Mouse (Mus musculus): ENCODE measurements around the gene Tmem19. TPM values are rescaled to one million over a fixed set of nuclear protein-coding genes. Genes with fewer than 3 reads are reported as not detected.
"Not testable (repeated sequence)": the region's sequence is repeated elsewhere in the genome, so short reads cannot be mapped to it uniquely, and the experiment has no call there.

Gene Tmem19
- polyA plus RNA-seq, 1 experiment, result not detected

DNA sequence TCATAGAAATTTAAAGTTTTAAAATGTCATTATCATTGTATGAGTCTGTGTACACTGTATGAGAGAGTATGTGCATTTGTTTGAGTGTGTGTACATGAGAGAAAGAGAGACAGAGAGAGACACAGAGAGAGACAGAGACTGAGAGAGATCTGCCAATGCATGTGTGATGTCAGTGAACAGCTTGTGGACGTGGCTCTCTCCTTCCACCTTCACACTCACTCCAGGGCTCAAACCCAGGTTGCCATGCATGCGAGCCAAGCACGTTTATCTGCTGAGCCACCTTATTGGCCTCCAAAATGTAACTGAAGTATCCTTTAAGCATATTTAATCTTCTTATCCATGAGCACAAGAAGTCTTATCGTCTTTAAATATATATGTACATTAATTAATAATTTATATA is 25.4 kb downstream of the Tmem19 start:
- no peak for TF ChIP-seq POLR2A (IDR thresholded peaks at IDR 0.05; ENCODE audit: insufficient read depth, low read depth, low read length)
- no peak for TF ChIP-seq CTCF (IDR thresholded peaks at IDR 0.05; ENCODE audit: insufficient read depth, low read depth, low read length)
- 86% methylated on average over 4 of the region's 4 CpGs for WGBS
- Histone ChIP-seq H3K4me1 (ENCODE audit: control insufficient read depth, insufficient read depth, low read length) (no peaks in the 10 kb centered on the region), H3K4me3 (ENCODE audit: insufficient read depth, low read depth, low read length) (no peak overlapping the region), H3K27ac (ENCODE audit: insufficient read depth, low read depth, low read length) (no peak overlapping the region)

DNA sequence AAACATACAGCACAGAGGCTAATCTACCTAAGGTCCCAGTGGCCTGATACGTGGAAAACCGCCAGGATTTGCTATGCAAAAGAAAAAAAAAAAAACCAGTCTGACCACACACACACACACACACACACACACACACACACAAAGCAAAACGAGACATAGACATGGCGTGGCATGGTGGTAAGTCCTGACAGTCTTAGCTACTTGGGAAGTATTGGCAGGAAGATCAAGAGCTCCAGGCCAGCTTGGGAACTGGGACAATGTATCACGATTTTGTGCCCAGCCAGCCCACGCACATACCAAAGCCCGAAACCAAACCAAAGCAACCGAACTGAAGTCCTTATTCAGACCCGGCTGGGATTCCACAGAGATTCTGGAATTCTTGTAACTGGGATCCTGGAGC is 28.8 kb downstream of the Tmem19 start:
- TF ChIP-seq CTCF (IDR thresholded peaks at IDR 0.05; ENCODE audit: insufficient read depth, low read depth, low read length), result no peak
- TF ChIP-seq POLR2A (IDR thresholded peaks at IDR 0.05; ENCODE audit: insufficient read depth, low read depth, low read length), result no peak
- WGBS, result 43% methylated on average over 9 of the region's 9 CpGs
- Histone ChIP-seq H3K27ac (ENCODE audit: insufficient read depth, low read depth, low read length) (no peak overlapping the region), H3K4me3 (ENCODE audit: insufficient read depth, low read depth, low read length) (no peak overlapping the region), H3K4me1 (ENCODE audit: control insufficient read depth, insufficient read depth, low read length) (no peaks in the 10 kb centered on the region)

DNA sequence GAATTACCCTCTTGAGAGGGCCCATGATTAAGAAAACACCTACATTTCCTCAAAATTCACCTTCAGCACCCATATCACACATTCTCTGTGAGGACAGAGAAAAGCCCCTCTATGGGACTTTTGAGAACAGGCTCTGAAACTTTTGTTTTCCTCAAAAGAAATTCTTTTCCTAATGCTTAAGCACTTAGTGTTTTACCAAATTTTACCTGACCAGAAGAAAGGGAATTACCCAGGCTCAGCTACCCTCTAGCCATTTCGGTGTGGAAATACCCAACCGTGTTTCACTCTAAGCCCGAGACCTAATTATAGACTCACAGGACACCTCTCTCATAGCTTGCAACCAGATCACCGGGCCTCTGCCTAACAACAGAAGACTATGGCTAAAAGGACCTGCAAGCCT is 29.3 kb downstream of the Tmem19 start:
- TF ChIP-seq POLR2A (IDR thresholded peaks at IDR 0.05; ENCODE audit: insufficient read depth, low read depth, low read length), result no peak
- TF ChIP-seq CTCF (IDR thresholded peaks at IDR 0.05; ENCODE audit: insufficient read depth, low read depth, low read length), result no peak
- Histone ChIP-seq H3K4me3 (ENCODE audit: insufficient read depth, low read depth, low read length) (no peak overlapping the region), H3K27ac (ENCODE audit: insufficient read depth, low read depth, low read length) (no peak overlapping the region), H3K4me1 (ENCODE audit: control insufficient read depth, insufficient read depth, low read length) (no peaks in the 10 kb centered on the region)
- WGBS, result 75% methylated on average over 4 of the region's 4 CpGs

DNA sequence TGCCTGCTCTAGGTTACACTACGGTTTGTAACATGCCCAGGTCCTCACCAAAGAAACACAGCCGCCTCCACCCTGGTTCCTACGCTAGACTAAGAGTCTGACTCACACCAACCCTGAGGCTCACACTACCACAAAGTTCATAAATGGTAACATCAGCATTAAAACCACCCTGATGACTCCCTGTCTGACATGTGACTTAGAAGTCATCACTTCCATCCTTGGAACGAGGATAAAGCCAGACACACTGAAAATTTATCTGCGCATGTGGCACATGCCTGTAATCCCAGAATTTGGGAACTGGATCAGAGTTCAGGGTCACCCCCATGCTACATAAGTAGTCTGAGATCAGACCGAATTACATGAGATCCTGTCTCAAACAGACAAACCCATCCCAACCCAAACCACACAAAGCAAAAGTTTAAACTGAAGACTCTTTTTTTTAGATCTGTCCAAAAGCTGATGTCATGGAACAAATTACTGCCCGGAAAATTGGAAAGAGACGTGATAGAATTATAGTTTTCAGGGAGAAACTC is 29.8 kb downstream of the Tmem19 start:
- no peak for TF ChIP-seq CTCF (IDR thresholded peaks at IDR 0.05; ENCODE audit: insufficient read depth, low read depth, low read length)
- no peak for TF ChIP-seq POLR2A (IDR thresholded peaks at IDR 0.05; ENCODE audit: insufficient read depth, low read depth, low read length)
- Histone ChIP-seq H3K4me3 (ENCODE audit: insufficient read depth, low read depth, low read length) (no peak overlapping the region), H3K27ac (ENCODE audit: insufficient read depth, low read depth, low read length) (no peak overlapping the region), H3K4me1 (ENCODE audit: control insufficient read depth, insufficient read depth, low read length) (no peaks in the 10 kb centered on the region)
- WGBS, result 77% methylated on average over 8 of the region's 8 CpGs

DNA sequence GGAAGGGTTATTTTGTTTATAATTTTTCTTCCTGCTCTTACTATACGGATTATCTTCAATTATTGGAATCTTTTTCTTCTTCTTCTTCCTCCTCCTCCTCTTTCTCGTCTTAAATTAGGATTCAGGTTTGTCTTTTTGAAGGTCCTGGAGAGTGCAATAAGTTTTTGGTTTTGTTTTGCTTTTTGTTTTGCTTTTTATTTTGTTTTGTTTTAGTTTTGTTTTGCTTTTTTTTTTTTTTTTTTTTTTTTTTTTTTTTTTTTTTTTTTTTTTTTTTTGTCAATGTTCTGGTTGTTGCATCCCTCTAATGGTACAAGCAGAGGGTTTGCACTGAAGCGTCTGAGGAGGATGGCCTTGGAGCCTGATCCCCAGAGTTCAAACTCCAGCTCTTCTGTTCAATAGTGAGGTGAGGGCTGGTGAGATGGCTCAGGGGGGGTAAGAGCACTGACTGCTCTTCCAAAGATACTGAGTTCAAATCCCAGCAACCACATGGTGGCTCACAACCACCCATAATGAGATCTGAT is 33.2 kb downstream of the Tmem19 start:
- 87% methylated on average over 3 of the region's 3 CpGs for WGBS
- H3K4me3 ChIP-seq (ENCODE audit: insufficient read depth, low read depth, low read length), result no peak overlapping the region
- no peak overlapping the region for H3K27ac ChIP-seq (ENCODE audit: insufficient read depth, low read depth, low read length)
- H3K4me1 ChIP-seq (ENCODE audit: control insufficient read depth, insufficient read depth, low read length), result no peaks in the 10 kb centered on the region
- TF ChIP-seq POLR2A (IDR thresholded peaks at IDR 0.05; ENCODE audit: insufficient read depth, low read depth, low read length) (no peak), CTCF (IDR thresholded peaks at IDR 0.05; ENCODE audit: insufficient read depth, low read depth, low read length) (no peak)

DNA sequence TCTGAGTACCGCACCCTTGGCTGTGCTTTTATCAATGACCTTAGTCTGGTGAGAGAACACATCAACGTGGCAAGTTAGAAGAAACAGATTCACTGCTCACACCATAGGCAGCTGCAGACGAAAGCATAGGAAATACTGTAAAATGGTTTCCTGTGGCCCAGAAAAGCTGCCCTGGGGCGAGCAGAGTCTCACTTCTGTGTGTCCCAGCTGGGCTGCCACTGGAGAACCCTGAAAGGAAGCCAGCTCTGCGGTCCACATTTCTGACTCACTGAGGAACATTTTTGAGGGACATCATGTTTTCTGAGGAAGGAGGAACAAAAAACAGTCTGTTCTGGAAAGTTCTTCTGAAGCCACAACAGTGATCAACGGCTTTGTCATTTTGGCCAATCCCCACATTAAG is 33.8 kb downstream of the Tmem19 start:
- TF ChIP-seq POLR2A (IDR thresholded peaks at IDR 0.05; ENCODE audit: insufficient read depth, low read depth, low read length), result no peak
- no peak for TF ChIP-seq CTCF (IDR thresholded peaks at IDR 0.05; ENCODE audit: insufficient read depth, low read depth, low read length)
- Histone ChIP-seq H3K27ac (ENCODE audit: insufficient read depth, low read depth, low read length) (no peak overlapping the region), H3K4me1 (ENCODE audit: control insufficient read depth, insufficient read depth, low read length) (no peaks in the 10 kb centered on the region), H3K4me3 (ENCODE audit: insufficient read depth, low read depth, low read length) (no peak overlapping the region)
- WGBS, result 81% methylated on average over 6 of the region's 6 CpGs

DNA sequence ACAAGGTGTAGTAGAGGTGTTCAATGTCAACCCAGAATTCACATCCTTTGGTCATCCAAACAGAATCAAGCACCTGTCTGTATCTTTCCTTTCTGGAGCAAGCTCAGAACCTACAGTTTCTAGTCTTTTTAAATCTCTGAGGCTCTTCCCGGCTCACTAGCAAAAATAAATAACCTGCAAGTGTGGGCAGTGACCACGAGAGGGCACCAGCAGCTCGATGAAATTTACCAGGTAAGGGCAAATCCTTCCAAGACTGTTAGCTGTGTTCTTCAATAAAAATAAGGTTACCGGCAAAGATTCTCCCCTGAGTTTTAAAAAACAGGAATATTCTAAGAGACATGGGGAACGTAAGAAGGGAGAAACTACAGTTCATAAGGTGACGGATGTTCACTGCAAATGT is 39.0 kb downstream of the Tmem19 start:
- no peaks in the 10 kb centered on the region for H3K4me1 ChIP-seq (ENCODE audit: control insufficient read depth, insufficient read depth, low read length)
- no peak overlapping the region for H3K27ac ChIP-seq (ENCODE audit: insufficient read depth, low read depth, low read length)
- H3K4me3 ChIP-seq (ENCODE audit: insufficient read depth, low read depth, low read length), result no peak overlapping the region
- TF ChIP-seq CTCF (IDR thresholded peaks at IDR 0.05; ENCODE audit: insufficient read depth, low read depth, low read length), result no peak
- no peak for TF ChIP-seq POLR2A (IDR thresholded peaks at IDR 0.05; ENCODE audit: insufficient read depth, low read depth, low read length)
- 8% methylated on average over 6 of the region's 6 CpGs for WGBS

DNA sequence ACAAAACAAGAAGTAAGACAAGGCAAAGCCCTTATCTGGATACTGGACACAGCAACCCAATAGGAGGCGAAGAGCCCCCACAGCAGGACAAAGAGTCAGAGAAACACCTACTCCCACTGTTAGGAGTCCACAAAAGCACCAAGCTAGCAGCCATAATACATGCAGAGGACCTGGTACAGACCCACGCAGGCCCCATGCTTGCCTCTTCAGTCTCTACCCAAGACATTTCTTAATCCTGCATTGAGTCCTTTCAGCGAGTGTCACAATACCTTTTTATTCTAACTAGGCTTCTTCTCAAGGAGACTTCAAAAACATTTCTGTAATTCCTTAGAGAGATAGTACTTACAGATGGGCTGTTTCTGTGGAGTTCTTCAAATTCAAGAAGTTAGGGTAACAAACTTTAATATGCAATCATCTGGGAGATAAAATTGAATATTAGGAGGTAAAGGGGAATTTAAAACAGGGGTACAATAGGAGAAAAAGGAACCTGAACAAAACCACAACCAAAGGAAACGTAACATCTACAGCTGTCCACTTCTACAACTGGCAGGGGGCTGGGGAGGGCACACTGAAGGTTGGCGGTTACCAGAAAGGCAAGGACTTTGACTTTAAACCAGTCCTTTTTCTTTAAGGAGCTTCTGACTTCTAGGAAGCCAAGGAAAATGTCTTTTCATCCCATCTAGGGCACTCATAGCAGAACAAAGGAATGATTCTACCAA is 40.8 kb downstream of the Tmem19 start:
- Histone ChIP-seq H3K4me3 (ENCODE audit: insufficient read depth, low read depth, low read length) (no peak overlapping the region), H3K4me1 (ENCODE audit: control insufficient read depth, insufficient read depth, low read length) (no peaks in the 10 kb centered on the region), H3K27ac (ENCODE audit: insufficient read depth, low read depth, low read length) (no peak overlapping the region)
- 78% methylated on average over 5 of the region's 5 CpGs for WGBS
- no peak for TF ChIP-seq POLR2A (IDR thresholded peaks at IDR 0.05; ENCODE audit: insufficient read depth, low read depth, low read length)
- TF ChIP-seq CTCF (IDR thresholded peaks at IDR 0.05; ENCODE audit: insufficient read depth, low read depth, low read length), result no peak

DNA sequence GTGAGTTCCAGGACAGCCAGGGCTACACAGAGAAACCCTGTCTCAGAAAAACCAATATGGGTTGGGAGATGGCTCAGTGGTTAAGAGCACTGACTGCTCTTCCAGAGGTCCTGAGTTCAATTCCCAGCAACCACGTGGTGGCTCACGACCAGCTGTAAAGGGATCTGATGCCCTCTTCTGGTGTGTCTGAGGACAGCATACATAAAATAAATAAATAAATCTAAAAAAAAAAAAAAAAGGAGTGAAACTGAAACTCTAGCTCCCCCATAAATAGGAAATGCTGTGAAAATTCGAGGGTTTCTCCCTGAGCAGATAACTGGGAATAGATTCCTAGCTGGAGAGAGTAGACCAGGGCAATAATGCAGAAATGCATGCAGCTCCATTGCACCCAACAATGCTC is 43.9 kb downstream of the Tmem19 start:
- not testable (repeated sequence) for H3K4me3 ChIP-seq (ENCODE audit: insufficient read depth, low read depth, low read length); H3K27ac ChIP-seq (ENCODE audit: insufficient read depth, low read depth, low read length); H3K4me1 ChIP-seq (ENCODE audit: control insufficient read depth, insufficient read depth, low read length)
- WGBS, result 66% methylated on average over 3 of the region's 3 CpGs
